Mouse (Mus musculus): ENCODE measurements around the gene 1600002K03Rik. TPM values are rescaled to one million over a fixed set of nuclear protein-coding genes. Genes with fewer than 3 reads are reported as not detected.

Gene 1600002K03Rik
- polyA plus RNA-seq, 2 experiments: 12.8 to 15.5 TPM

DNA sequence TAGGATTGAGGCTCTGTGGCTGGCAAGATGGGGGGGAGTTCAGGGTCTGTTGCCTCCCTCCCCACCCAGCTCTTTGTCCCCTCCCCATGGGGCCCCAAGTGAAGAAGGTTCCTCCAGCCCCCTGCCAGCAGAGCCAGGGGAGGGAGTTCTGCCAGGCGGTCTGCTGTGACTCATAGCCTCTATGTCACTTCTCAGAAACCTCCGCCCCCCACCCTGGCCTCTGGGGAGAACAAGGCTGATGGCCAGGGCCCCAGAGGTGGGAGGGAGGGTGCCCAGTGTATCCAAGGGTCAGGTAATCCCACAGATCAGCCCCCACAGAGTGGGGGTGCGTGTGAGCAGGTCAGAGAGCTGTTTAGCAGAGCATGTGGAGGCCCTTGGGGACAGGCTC, 19.9 kb upstream of the 1600002K03Rik start:
- ATAC-seq (ENCODE audit: low FRiP score, low read depth) (no peak), DNase-seq (ENCODE audit: low spot score) (no peak)
- TF ChIP-seq POLR2A (IDR thresholded peaks at IDR 0.05; ENCODE audit: borderline replicate concordance, extremely low read depth, insufficient read depth, insufficient read length): no peak
- WGBS: 28% methylated on average over 2 of the region's 3 CpGs
- Histone ChIP-seq H3K4me3 (replicated peaks; ENCODE audit: low read length) (peak overlapping the region; percentile 99), H3K9me3 (ENCODE audit: control insufficient read depth, low read length) (no peaks in the 10 kb centered on the region), H3K4me1 (ENCODE audit: control insufficient read depth, insufficient read depth, low read length) (peaks cover 31% of the 10 kb centered on the region), H3K27me3 (ENCODE audit: control insufficient read depth, insufficient read depth, low read length) (no peaks in the 10 kb centered on the region), H3K4me2 (replicated peaks; ENCODE audit: low read depth, low read length, severe bottlenecking) (peak overlapping the region; percentile 93), H3K9ac (ENCODE audit: low read depth, low read length, severe bottlenecking) (peak overlapping the region; percentile 98), H3K27ac (replicated peaks; ENCODE audit: low read depth, low read length) (peak overlapping the region; percentile 96), H3K36me3 (ENCODE audit: control insufficient read depth, insufficient read depth, low read length) (peaks cover 79% of the 10 kb centered on the region)

DNA sequence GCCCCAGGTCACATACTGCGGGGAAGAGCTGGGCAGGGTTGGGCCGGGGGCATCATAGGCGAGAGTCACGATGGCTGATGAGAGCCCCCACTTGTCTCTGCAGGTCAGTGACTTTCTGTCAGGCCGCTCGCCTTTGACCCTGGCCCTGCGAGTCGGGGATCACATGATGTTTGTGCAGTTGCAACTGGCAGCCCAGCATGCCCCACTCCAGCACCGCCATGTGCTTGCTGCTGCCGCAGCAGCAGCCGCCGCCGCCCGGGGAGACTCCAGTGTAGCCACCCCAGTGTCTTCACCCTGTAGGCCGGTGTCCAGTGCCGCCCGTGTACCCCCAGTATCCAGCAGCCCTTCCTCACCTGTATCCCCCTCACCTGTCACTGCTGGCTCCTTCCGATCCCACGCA, 19.0 kb upstream of the 1600002K03Rik start:
- no peak overlapping the region for H3K9ac ChIP-seq (ENCODE audit: low read depth, low read length, severe bottlenecking)
- TF ChIP-seq POLR2A (IDR thresholded peaks at IDR 0.05; ENCODE audit: borderline replicate concordance, extremely low read depth, insufficient read depth, insufficient read length): no peak
- WGBS: 84% methylated on average over 19 of the region's 19 CpGs
- no peak for DNase-seq (ENCODE audit: low spot score)
- no peaks in the 10 kb centered on the region for H3K9me3 ChIP-seq (ENCODE audit: control insufficient read depth, low read length)
- H3K4me2 ChIP-seq (replicated peaks; ENCODE audit: low read depth, low read length, severe bottlenecking): peak overlapping the region; percentile 3; the same call in 1 of the 2 replicates
- no peak overlapping the region for H3K27ac ChIP-seq (replicated peaks; ENCODE audit: low read depth, low read length)
- 0 out of 2 replicates have a peak overlapping the region, but pooled peaks have one; percentile 5 for H3K4me3 ChIP-seq (replicated peaks; ENCODE audit: low read length)
- H3K36me3 ChIP-seq (ENCODE audit: control insufficient read depth, insufficient read depth, low read length): peaks cover 80% of the 10 kb centered on the region
- H3K27me3 ChIP-seq (ENCODE audit: control insufficient read depth, insufficient read depth, low read length): no peaks in the 10 kb centered on the region
- no peak for ATAC-seq (ENCODE audit: low FRiP score, low read depth)
- peaks cover 35% of the 10 kb centered on the region for H3K4me1 ChIP-seq (ENCODE audit: control insufficient read depth, insufficient read depth, low read length)

DNA sequence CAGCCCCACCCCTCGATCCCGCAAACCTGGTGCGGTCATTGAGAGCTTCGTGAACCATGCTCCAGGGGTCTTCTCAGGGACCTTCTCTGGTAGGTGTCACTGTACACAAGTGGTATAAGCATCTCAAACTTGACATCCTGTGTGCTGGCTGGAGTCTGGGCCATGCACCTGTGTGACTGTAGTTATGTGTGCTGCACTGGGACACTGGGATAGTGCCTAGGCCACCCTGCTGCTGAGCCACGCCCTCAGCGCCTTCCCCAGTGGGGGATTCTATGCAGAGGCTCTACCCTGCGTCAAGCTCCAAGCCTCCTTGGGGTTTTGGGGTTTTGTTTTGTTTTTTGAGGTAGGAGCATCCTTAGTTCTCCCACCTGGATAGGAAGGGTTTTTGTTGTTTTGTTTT, 18.4 kb upstream of the 1600002K03Rik start:
- H3K4me1 ChIP-seq (ENCODE audit: control insufficient read depth, insufficient read depth, low read length): peaks cover 41% of the 10 kb centered on the region
- H3K27ac ChIP-seq (replicated peaks; ENCODE audit: low read depth, low read length): no peak overlapping the region
- 80% methylated on average over 7 of the region's 7 CpGs for WGBS

DNA sequence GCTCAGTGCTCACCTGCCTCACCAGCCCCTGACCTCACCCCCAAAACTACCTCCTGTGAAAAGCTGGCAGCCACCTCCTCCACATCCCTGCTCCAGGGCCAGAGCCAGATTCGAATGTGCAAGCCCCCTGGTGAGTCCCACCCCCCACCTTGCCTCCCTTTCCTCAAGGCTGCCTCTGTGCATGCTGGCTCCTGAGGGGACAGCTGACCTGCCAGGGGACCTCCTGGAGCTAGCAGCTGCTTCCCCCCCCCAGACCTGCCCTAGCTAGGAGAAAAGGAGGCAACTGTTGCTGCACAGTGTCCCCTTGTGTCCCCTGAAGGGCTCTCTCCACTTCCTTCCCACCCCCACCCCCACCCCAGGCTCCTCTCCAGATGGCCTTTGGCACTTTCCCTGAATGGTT, 17.5 kb upstream of the 1600002K03Rik start:
- no peak overlapping the region for H3K9ac ChIP-seq (ENCODE audit: low read depth, low read length, severe bottlenecking)
- H3K27ac ChIP-seq (replicated peaks; ENCODE audit: low read depth, low read length): 0 out of 2 replicates have a peak overlapping the region, but pooled peaks have one; percentile 26
- no peak overlapping the region for H3K4me3 ChIP-seq (replicated peaks; ENCODE audit: low read length)
- DNase-seq (ENCODE audit: low spot score): no peak
- no peaks in the 10 kb centered on the region for H3K9me3 ChIP-seq (ENCODE audit: control insufficient read depth, low read length)
- TF ChIP-seq POLR2A (IDR thresholded peaks at IDR 0.05; ENCODE audit: borderline replicate concordance, extremely low read depth, insufficient read depth, insufficient read length): no peak
- H3K4me1 ChIP-seq (ENCODE audit: control insufficient read depth, insufficient read depth, low read length): peaks cover 45% of the 10 kb centered on the region
- peaks cover 75% of the 10 kb centered on the region for H3K36me3 ChIP-seq (ENCODE audit: control insufficient read depth, insufficient read depth, low read length)
- no peak for ATAC-seq (ENCODE audit: low FRiP score, low read depth)
- H3K27me3 ChIP-seq (ENCODE audit: control insufficient read depth, insufficient read depth, low read length): no peaks in the 10 kb centered on the region
- H3K4me2 ChIP-seq (replicated peaks; ENCODE audit: low read depth, low read length, severe bottlenecking): no peak overlapping the region
- 38% methylated on average over 1 of the region's 1 CpGs for WGBS

More for the DNA sequence above, 18.4 kb upstream of the 1600002K03Rik start:
- ATAC-seq (ENCODE audit: low FRiP score, low read depth): no peak
- H3K36me3 ChIP-seq (ENCODE audit: control insufficient read depth, insufficient read depth, low read length): peaks cover 80% of the 10 kb centered on the region
- H3K9ac ChIP-seq (ENCODE audit: low read depth, low read length, severe bottlenecking): no peak overlapping the region
- H3K4me3 ChIP-seq (replicated peaks; ENCODE audit: low read length): no peak overlapping the region
- H3K27me3 ChIP-seq (ENCODE audit: control insufficient read depth, insufficient read depth, low read length): no peaks in the 10 kb centered on the region
- no peak for TF ChIP-seq POLR2A (IDR thresholded peaks at IDR 0.05; ENCODE audit: borderline replicate concordance, extremely low read depth, insufficient read depth, insufficient read length)
- H3K4me2 ChIP-seq (replicated peaks; ENCODE audit: low read depth, low read length, severe bottlenecking): no peak overlapping the region
- no peak for DNase-seq (ENCODE audit: low spot score)
- no peaks in the 10 kb centered on the region for H3K9me3 ChIP-seq (ENCODE audit: control insufficient read depth, low read length)

DNA sequence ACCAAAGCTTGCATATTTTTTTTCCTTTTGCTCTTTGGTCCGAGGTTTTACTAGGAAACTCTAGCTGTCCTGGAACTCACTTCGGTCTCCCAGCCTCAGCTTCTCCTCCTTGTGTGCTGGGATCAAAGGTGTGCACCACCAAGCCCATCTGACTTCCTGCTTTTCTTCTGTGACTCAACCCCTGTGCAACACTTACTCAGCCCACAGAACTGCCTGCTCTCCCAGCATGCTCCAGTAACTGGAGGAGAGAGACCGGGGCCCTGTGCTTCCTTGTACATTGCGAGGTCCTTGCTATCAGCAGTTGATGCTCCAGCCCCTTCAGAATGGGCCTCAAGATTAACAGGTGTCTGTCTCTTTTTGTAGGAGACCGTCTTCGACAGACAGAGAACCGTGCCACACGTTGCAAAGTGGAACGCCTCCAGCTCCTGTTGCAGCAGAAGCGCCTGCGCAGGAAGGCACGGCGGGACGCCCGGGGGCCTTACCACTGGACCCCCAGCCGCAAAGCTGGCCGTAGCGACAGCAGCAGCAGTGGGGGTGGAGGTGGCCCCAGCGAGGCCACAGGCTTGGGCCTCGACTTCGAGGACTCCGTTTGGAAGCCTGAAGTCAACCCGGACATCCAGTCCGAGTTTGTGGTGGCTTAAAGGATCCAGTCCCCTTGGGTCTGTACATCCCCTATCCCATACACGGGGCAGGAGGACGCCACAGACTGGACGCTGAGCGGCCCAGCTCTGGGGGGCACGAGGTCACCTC, 16.6 kb upstream of the 1600002K03Rik start:
- ATAC-seq (ENCODE audit: low FRiP score, low read depth) (no peak), DNase-seq (ENCODE audit: low spot score) (no peak)
- no peak for TF ChIP-seq POLR2A (IDR thresholded peaks at IDR 0.05; ENCODE audit: borderline replicate concordance, extremely low read depth, insufficient read depth, insufficient read length)
- Histone ChIP-seq H3K4me1 (ENCODE audit: control insufficient read depth, insufficient read depth, low read length) (peaks cover 54% of the 10 kb centered on the region), H3K27ac (replicated peaks; ENCODE audit: low read depth, low read length) (0 out of 2 replicates have a peak overlapping the region, but pooled peaks have one; percentile 43), H3K36me3 (ENCODE audit: control insufficient read depth, insufficient read depth, low read length) (peaks cover 68% of the 10 kb centered on the region), H3K9me3 (ENCODE audit: control insufficient read depth, low read length) (no peaks in the 10 kb centered on the region), H3K4me2 (replicated peaks; ENCODE audit: low read depth, low read length, severe bottlenecking) (no peak overlapping the region), H3K4me3 (replicated peaks; ENCODE audit: low read length) (no peak overlapping the region), H3K9ac (ENCODE audit: low read depth, low read length, severe bottlenecking) (no peak overlapping the region), H3K27me3 (ENCODE audit: control insufficient read depth, insufficient read depth, low read length) (no peaks in the 10 kb centered on the region)
- 83% methylated on average over 29 of the region's 29 CpGs for WGBS
